11 mouse cellular contexts compared by ENCODE assay signal in the genomic region with DNA sequence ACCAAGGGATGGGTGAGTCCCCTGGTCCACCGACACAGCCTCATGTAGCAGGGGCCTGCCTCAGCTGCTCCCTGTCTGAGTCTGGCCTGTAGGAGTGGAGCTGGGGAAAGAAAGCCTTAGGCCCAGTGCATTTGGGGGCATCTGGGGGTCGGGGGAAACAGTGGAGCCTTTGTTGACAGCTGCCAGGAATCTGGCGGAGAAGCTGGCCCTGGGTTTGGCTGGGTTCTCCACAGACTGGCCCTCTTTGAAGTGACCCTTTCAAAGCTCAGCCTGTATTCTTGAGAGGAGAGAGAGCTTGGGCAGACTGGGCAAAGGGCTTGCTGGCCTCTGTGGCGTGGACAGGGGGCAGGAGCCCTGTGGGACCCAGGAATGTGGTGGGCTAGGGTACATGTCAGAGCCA. TPM values are rescaled to one million over a fixed set of nuclear protein-coding genes. Genes with fewer than 3 reads are reported as not detected.
DNase-seq lines count a peak whose midpoint lies in the region; ATAC-seq lines count a peak whose summit lies in the region.
"Had no signal": no experiment of that assay in that cellular context is flagged by ENCODE, and none has a peak within 500 bp of the region (broad histone marks: within the 10 kb centered on the region; RNA-seq: fewer than 3 reads in every experiment).

No protein-coding gene starts in this region.

- WGBS in liver, embryonic 11.5 days = 71% methylated on average over 4 of the region's 4 CpGs
- 59% methylated on average over 4 of the region's 4 CpGs for WGBS in liver, embryonic 13.5 days (ENCODE audit: insufficient replicate concordance)

- no peak for DNase-seq in frontal cortex, postnatal 25 days (ENCODE audit: low spot score in 2 of 2)
- no peak for DNase-seq in liver, embryonic 11.5 days (ENCODE audit: low spot score)
- no peak for DNase-seq in liver
- DNase-seq in frontal cortex, adult 2 months (ENCODE audit: extremely low spot score in 1 of 2, low spot score in 1 of 2) = peak; percentile 36 to 66
- no peak for DNase-seq in liver, embryonic 13.5 days
- DNase-seq in adrenal gland, postnatal 14 days = no peak
- DNase-seq in kidney, adult 9 months = no peak
- DNase-seq: kidney, adult 11 months; lung, adult 2 months had no signal

- 0 out of 2 replicates have a peak overlapping the region, but pooled peaks have one; percentile 3 for H3K27ac ChIP-seq in liver, embryonic 11.5 days (ENCODE audit: low read depth, low read length)
- H3K27ac ChIP-seq in liver, embryonic 13.5 days = peak overlapping the region; percentile 90
- H3K27ac ChIP-seq: neural tube, embryonic 12.5 days had no signal

- H3K4me1 ChIP-seq in liver, embryonic 11.5 days (replicated peaks; ENCODE audit: control insufficient read depth, insufficient read depth, low read length) = peaks cover 33% of the 10 kb centered on the region
- peaks cover 71% of the 10 kb centered on the region for H3K4me1 ChIP-seq in liver, embryonic 13.5 days (replicated peaks)

- H3K36me3 ChIP-seq in liver, embryonic 11.5 days (ENCODE audit: control insufficient read depth, insufficient read depth, low read length) = no peaks in the 10 kb centered on the region
- no peaks in the 10 kb centered on the region for H3K36me3 ChIP-seq in liver, embryonic 13.5 days
- H3K36me3 ChIP-seq: neural tube, embryonic 12.5 days had no signal

- H3K9me3 ChIP-seq in liver, embryonic 11.5 days (ENCODE audit: control insufficient read depth, low read length) = no peaks in the 10 kb centered on the region
- no peaks in the 10 kb centered on the region for H3K9me3 ChIP-seq in liver, embryonic 13.5 days (replicated peaks)
- H3K9me3 ChIP-seq: neural tube, embryonic 12.5 days had no signal

- no peak overlapping the region for H3K4me2 ChIP-seq in liver, embryonic 11.5 days
- H3K4me2 ChIP-seq in liver, embryonic 13.5 days = no peak overlapping the region
- H3K4me2 ChIP-seq: neural tube, embryonic 12.5 days had no signal

- H3K9ac ChIP-seq in liver, embryonic 11.5 days (ENCODE audit: low read depth, low read length) = no peak overlapping the region
- H3K9ac ChIP-seq in liver, embryonic 13.5 days = peak overlapping the region; percentile 33; the same call in 1 of the 2 replicates
- H3K9ac ChIP-seq: neural tube, embryonic 12.5 days had no signal

- peak; percentile 55; the same call in 1 of the 2 replicates for ATAC-seq in frontal cortex, adult (ENCODE audit: low TSS enrichment)
- no peak for ATAC-seq in liver, embryonic 11.5 days (replicated peaks; ENCODE audit: low FRiP score)
- ATAC-seq in liver, embryonic 13.5 days (ENCODE audit: low read depth) = no peak

- no peak overlapping the region for H3K4me3 ChIP-seq in liver, embryonic 11.5 days (ENCODE audit: low read depth, low read length)
- no peak overlapping the region for H3K4me3 ChIP-seq in liver, embryonic 13.5 days (replicated peaks)
- H3K4me3 ChIP-seq: neural tube, embryonic 12.5 days had no signal

- no peaks in the 10 kb centered on the region for H3K27me3 ChIP-seq in liver, embryonic 11.5 days (replicated peaks; ENCODE audit: control insufficient read depth, insufficient read depth, low read length)
- H3K27me3 ChIP-seq in liver, embryonic 13.5 days = no peaks in the 10 kb centered on the region
- H3K27me3 ChIP-seq: neural tube, embryonic 12.5 days had no signal

RNA-seq across cellular contexts. Expression of a gene that starts 7.2 kb away (rescaled TPM):
- polyA plus RNA-seq in liver, embryonic 11.5 days (2014; fragmentation: Nextera tagmentation; extraction: Ambion mirVana) = 9.3 and 10.9 TPM in 2 replicates
- 53.4 and 64.2 TPM in 2 replicates for polyA plus RNA-seq in frontal cortex, adult 2 months (2012; rRNA removed)
- 6.2 and 6.8 TPM in 2 replicates for polyA plus RNA-seq in liver, embryonic 13.5 days (2015; fragmentation: Nextera tagmentation; extraction: Ambion mirVana)
- total RNA-seq in adrenal gland, postnatal 14 days (2021) = 31.4 and 32.8 TPM in 2 replicates

Comparison
In these comparisons a context has a peak if more than half of its experiments do, and no peak if none do; other contexts are left out.
1. DNase-seq: peak in frontal cortex, adult 2 months (2 of 2); none in frontal cortex, postnatal 25 days (0 of 2), liver, embryonic 11.5 days (single experiment), liver (single experiment), liver, embryonic 13.5 days (single experiment), adrenal gland, postnatal 14 days (single experiment) and kidney, adult 9 months (single experiment).